8 mouse cellular contexts compared by ENCODE assay signal in genomic region chr7:19308454-19309277, GRCm38 (mm10). TPM values are rescaled to one million over a fixed set of nuclear protein-coding genes. Genes with fewer than 3 reads are reported as not detected.
DNase-seq lines count a peak whose midpoint lies in the region; ATAC-seq lines count a peak whose summit lies in the region.

No protein-coding gene starts in this region.

- H3K36me3 ChIP-seq in hindbrain, embryonic 11.5 days (ENCODE audit: control insufficient read depth, insufficient read depth, low read length) = no peaks in the 10 kb centered on the region
- H3K36me3 ChIP-seq in lung, embryonic 16.5 days (ENCODE audit: control insufficient read depth, insufficient read depth, low read length) = no peaks in the 10 kb centered on the region

- no peaks in the 10 kb centered on the region for H3K9me3 ChIP-seq in hindbrain, embryonic 11.5 days (ENCODE audit: control insufficient read depth, low read length)
- H3K9me3 ChIP-seq in lung, embryonic 16.5 days (ENCODE audit: control insufficient read depth, low read length) = no peaks in the 10 kb centered on the region

- under 1% methylated on average over 57 of the region's 58 CpGs for WGBS in hindbrain, embryonic 11.5 days
- WGBS in lung, embryonic 16.5 days = under 1% methylated on average over 58 of the region's 58 CpGs

- H3K4me3 ChIP-seq in hindbrain, embryonic 11.5 days (ENCODE audit: low read depth, low read length) = peak overlapping the region; percentile 59
- peak overlapping the region; percentile 65 for H3K4me3 ChIP-seq in lung, embryonic 16.5 days (ENCODE audit: low read length)

- peak; percentile 77 for ATAC-seq in hindbrain, embryonic 11.5 days (ENCODE audit: low FRiP score)
- ATAC-seq in lung, embryonic 16.5 days (ENCODE audit: low read depth) = peak; percentile 88

- peaks cover 3% of the 10 kb centered on the region; the same call in 1 of the 2 replicates for H3K4me1 ChIP-seq in hindbrain, embryonic 11.5 days (replicated peaks; ENCODE audit: control insufficient read depth, insufficient read depth, low read length)
- peaks cover 28% of the 10 kb centered on the region for H3K4me1 ChIP-seq in lung, embryonic 16.5 days (replicated peaks; ENCODE audit: control insufficient read depth, insufficient read depth, low read length)

- no peak overlapping the region for H3K9ac ChIP-seq in hindbrain, embryonic 11.5 days (ENCODE audit: low read depth, low read length)
- H3K9ac ChIP-seq in lung, embryonic 16.5 days (ENCODE audit: low read length) = peak overlapping the region; percentile 64

- H3K4me2 ChIP-seq in hindbrain, embryonic 11.5 days (replicated peaks; ENCODE audit: low read depth, low read length) = peak overlapping the region; percentile 94
- H3K4me2 ChIP-seq in lung, embryonic 16.5 days (ENCODE audit: low read depth, low read length) = peak overlapping the region; percentile 100

- H3K27me3 ChIP-seq in hindbrain, embryonic 11.5 days (ENCODE audit: control insufficient read depth, insufficient read depth, low read length) = peaks cover 40% of the 10 kb centered on the region
- H3K27me3 ChIP-seq in lung, embryonic 16.5 days (ENCODE audit: control insufficient read depth, insufficient read depth, low read depth, low read length) = peaks cover 36% of the 10 kb centered on the region

- no peak overlapping the region for H3K27ac ChIP-seq in hindbrain, embryonic 11.5 days (ENCODE audit: low read depth, low read length)
- peak overlapping the region; percentile 62 for H3K27ac ChIP-seq in lung, embryonic 16.5 days (ENCODE audit: low read length)

- DNase-seq in Muller cell, postnatal 12 days (ENCODE audit: inconsistent ontology term) = peak; percentile 96
- DNase-seq in cerebellum, adult 9-11 months = peak; percentile 97
- peak; percentile 95 to 98 for DNase-seq in frontal cortex, adult 2 months (ENCODE audit: extremely low spot score in 1 of 2, low spot score in 1 of 2)
- DNase-seq in hindbrain, embryonic 11.5 days (ENCODE audit: low spot score) = peak; percentile 96
- peak; percentile 96 for DNase-seq in layer of hippocampus, adult 9-11 months
- DNase-seq in ovary, postnatal 10 days (ENCODE audit: low spot score) = peak; percentile 90
- DNase-seq in thymus, postnatal 0 days (ENCODE audit: low spot score) = peak; percentile 95

RNA-seq across cellular contexts. Expression of gene Fosb, which starts 1.2 kb away (rescaled TPM):
- polyA plus RNA-seq in frontal cortex, adult 2 months (2012; rRNA removed) = 6.3 and 22.4 TPM in 2 replicates
- polyA plus RNA-seq in hindbrain, embryonic 11.5 days (2014; fragmentation: Nextera tagmentation; extraction: Ambion mirVana) = not detected in 2 replicates
- 0.20 and 0.31 TPM in 2 replicates for polyA plus RNA-seq in lung, embryonic 16.5 days (2015; fragmentation: Nextera tagmentation; extraction: Ambion mirVana)
- polyA plus RNA-seq in thymus, postnatal 0 days (2015; fragmentation: Nextera tagmentation; extraction: Ambion mirVana) = 0.19 and 0.21 TPM in 2 replicates

RNA-seq across cellular contexts. Expression of gene Rtn2, which starts 26.2 kb away (rescaled TPM):
- 128 and 135 TPM in 2 replicates for polyA plus RNA-seq in frontal cortex, adult 2 months (2012; rRNA removed)
- polyA plus RNA-seq in hindbrain, embryonic 11.5 days (2014; fragmentation: Nextera tagmentation; extraction: Ambion mirVana) = 49.6 and 52.1 TPM in 2 replicates
- 13.8 and 17.5 TPM in 2 replicates for polyA plus RNA-seq in lung, embryonic 16.5 days (2015; fragmentation: Nextera tagmentation; extraction: Ambion mirVana)
- polyA plus RNA-seq in thymus, postnatal 0 days (2015; fragmentation: Nextera tagmentation; extraction: Ambion mirVana) = 1.6 and 2.2 TPM in 2 replicates

RNA-seq across cellular contexts. Expression of gene Ppm1n, which starts 28.8 kb away (rescaled TPM):
- 0.48 and 0.62 TPM in 2 replicates for polyA plus RNA-seq in frontal cortex, adult 2 months (2012; rRNA removed)
- polyA plus RNA-seq in hindbrain, embryonic 11.5 days (2014; fragmentation: Nextera tagmentation; extraction: Ambion mirVana) = 0.18 TPM in 1 of 2 replicates, not detected in the other
- not detected in 2 replicates for polyA plus RNA-seq in lung, embryonic 16.5 days (2015; fragmentation: Nextera tagmentation; extraction: Ambion mirVana)
- polyA plus RNA-seq in thymus, postnatal 0 days (2015; fragmentation: Nextera tagmentation; extraction: Ambion mirVana) = 0.27 and 0.30 TPM in 2 replicates

RNA-seq across cellular contexts. Expression of gene Ercc1, which starts 35.9 kb away (rescaled TPM):
- polyA plus RNA-seq in frontal cortex, adult 2 months (2012; rRNA removed) = 49.9 and 53.6 TPM in 2 replicates
- polyA plus RNA-seq in hindbrain, embryonic 11.5 days (2014; fragmentation: Nextera tagmentation; extraction: Ambion mirVana) = 108 and 112 TPM in 2 replicates
- polyA plus RNA-seq in lung, embryonic 16.5 days (2015; fragmentation: Nextera tagmentation; extraction: Ambion mirVana) = 79.9 and 82.5 TPM in 2 replicates
- 59.6 and 67.1 TPM in 2 replicates for polyA plus RNA-seq in thymus, postnatal 0 days (2015; fragmentation: Nextera tagmentation; extraction: Ambion mirVana)

RNA-seq across cellular contexts. Expression of gene Vasp, which starts 37.0 kb away (rescaled TPM):
- polyA plus RNA-seq in frontal cortex, adult 2 months (2012; rRNA removed) = 22.2 and 24.9 TPM in 2 replicates
- polyA plus RNA-seq in hindbrain, embryonic 11.5 days (2014; fragmentation: Nextera tagmentation; extraction: Ambion mirVana) = 29.2 and 50.2 TPM in 2 replicates
- 103 and 105 TPM in 2 replicates for polyA plus RNA-seq in lung, embryonic 16.5 days (2015; fragmentation: Nextera tagmentation; extraction: Ambion mirVana)
- 74.3 and 75.3 TPM in 2 replicates for polyA plus RNA-seq in thymus, postnatal 0 days (2015; fragmentation: Nextera tagmentation; extraction: Ambion mirVana)
